Mouse (Mus musculus): Measurements from ENCODE around the gene Hemk1. TPM values are rescaled to one million over a fixed set of nuclear protein-coding genes. Genes with fewer than 3 reads are reported as not detected.

Hemk1 gene
- total RNA-seq, 2 experiments from 2014 or later = 14.3 to 16.6 TPM

DNA sequence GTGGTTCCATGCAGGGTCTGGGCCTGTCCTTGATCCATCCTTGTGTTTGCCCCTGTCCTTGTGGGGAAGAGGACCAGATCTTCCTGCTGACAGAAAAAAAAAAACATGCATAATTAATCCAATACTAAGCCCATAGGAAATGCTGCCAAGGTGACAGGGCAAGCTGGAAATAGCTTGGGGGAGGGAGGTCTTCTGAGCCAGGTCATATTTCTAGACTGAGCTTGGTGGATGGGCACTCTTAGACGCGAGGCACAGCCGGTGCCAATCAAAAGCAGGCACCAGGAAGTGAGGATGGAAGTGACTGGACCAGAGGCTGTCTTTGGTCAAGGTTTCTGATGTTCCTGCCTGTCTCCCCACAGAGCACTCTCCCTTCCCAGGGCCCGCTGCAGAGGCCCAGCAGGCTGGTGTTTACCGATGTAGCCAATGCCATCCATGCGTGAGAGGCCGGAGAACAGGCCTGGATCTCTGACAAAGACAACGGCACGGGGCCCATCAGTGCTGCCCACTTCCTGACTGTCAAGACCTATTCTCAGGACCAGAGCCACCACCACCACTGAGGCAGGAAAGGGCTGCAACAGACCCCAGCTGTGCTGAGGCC is 9.5 kb upstream of the Hemk1 start:
- intact Hi-C loops (cut with DNase I) = no loop called here
- DNase-seq (ENCODE audit: extremely low spot score in 1 of 2, low spot score in 2 of 2) = no peak

DNA sequence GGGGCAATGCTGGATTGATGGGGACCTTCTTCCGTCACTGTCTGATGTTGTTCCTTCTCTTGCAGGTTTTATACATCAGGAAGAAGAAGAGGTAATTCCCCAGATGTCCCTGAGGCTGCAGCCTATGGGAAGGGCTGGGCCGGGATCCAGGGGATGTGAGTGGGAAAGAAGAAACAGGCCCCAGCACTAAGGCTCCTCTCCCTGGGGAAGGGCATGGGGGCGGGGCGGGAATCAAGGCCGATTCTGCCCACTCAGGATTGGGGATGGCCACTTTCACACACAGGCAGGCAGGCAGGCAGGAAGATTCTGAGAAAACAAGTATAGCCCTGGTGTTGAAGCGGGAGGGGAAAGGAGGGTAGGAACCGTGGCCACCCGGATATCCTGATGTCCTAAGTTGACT is 7.9 kb upstream of the Hemk1 start:
- no peak for DNase-seq (ENCODE audit: extremely low spot score in 1 of 2, low spot score in 2 of 2)
- intact Hi-C loops (cut with DNase I) = no loop called here

DNA sequence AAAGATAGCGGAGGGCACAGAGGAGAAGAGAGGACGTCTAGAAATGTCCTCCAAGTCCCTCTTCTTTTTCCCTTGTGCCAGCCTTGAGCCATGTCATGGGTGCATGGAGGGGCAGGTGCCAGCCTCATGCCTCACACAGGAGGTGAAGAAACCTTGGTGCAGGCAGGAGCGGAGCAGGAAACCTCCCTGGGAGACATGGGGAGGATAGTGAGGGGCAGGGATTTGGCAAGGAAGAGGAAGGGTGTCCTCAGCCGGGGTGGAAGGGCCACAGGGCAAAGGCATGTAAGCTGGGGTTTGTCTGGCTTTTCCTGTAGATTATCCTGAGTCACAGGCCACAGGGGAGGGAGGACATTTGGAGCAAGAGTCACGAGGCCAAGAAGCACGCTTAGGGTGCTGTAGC is 5.9 kb upstream of the Hemk1 start:
- intact Hi-C loops (cut with DNase I) = loop anchor here (5.0 kb wide), 1 partner anchor 97 kb away; no protein-coding TSS in a partner anchor
- DNase-seq (ENCODE audit: extremely low spot score in 1 of 2, low spot score in 2 of 2) = no peak

DNA sequence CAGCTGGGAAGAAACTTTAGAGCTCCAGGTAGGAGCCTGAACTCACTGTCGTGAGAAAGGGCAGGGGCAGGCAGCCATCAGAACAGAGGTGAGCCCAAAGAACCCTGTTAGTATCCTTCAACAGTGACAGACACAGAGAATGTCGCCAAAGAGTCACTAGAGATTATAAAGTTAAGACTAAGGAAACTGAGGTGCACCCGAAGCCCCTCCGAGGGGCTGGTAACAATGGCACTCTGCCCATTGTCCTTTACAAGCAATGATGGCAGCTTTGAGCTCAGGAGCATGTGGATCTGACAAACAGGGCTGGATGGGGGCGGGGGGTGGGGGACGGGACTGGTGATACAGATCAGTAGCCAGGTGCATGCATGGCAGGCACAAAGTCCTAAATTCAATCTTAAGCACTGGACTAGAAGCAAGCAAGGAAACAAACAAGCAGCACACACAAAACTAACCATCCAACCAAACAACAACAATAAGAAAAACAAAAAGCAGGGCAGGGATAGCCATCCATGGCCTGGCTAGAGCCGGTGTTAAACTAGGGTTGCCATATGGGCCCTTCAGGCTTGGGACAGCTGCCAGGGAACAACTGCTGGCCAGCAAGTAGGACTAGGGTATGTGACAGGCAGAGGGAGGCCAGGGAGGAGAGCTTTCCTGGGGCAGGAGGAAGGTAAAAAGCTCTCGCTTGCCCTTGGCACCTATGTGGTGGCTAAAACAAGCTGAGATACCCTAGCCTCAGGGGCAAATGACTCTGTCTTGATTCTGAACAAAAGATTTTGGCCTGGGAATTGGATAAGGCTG is 5.2 kb upstream of the Hemk1 start:
- intact Hi-C loops (cut with DNase I) = loop anchor here (5.0 kb wide), 1 partner anchor 96 kb away; no protein-coding TSS in a partner anchor

DNA sequence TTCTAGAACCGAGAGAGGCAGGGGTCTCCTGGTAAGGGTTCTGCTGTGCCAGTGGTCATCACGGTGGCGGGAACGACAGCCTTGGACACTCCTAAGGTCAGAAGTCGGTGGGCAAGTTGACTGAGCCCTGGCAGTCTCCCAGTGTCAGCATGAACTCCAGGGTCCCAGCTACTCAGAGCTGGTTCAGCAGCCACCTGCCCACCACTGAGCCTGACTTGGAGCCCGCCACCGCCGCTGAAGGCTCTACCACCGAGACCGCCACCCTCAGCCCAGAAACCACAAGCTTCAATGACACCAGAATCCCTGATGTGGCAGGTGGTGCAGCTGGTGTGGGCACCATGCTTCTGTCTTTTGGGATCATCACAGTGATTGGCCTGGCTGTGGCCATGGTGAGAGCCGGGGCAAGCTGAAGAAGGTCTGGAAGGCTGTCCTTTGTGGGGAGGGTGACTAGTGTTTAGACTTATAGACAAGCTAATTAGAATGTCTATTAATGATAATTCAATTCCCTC is 4.1 kb upstream of the Hemk1 start:
- intact Hi-C loops (cut with DNase I) = loop anchor here (5.0 kb wide), 1 partner anchor 95 kb away; no protein-coding TSS in a partner anchor

More for the DNA sequence above, 5.2 kb upstream of the Hemk1 start:
- DNase-seq (ENCODE audit: extremely low spot score in 1 of 2, low spot score in 2 of 2) = no peak

DNA sequence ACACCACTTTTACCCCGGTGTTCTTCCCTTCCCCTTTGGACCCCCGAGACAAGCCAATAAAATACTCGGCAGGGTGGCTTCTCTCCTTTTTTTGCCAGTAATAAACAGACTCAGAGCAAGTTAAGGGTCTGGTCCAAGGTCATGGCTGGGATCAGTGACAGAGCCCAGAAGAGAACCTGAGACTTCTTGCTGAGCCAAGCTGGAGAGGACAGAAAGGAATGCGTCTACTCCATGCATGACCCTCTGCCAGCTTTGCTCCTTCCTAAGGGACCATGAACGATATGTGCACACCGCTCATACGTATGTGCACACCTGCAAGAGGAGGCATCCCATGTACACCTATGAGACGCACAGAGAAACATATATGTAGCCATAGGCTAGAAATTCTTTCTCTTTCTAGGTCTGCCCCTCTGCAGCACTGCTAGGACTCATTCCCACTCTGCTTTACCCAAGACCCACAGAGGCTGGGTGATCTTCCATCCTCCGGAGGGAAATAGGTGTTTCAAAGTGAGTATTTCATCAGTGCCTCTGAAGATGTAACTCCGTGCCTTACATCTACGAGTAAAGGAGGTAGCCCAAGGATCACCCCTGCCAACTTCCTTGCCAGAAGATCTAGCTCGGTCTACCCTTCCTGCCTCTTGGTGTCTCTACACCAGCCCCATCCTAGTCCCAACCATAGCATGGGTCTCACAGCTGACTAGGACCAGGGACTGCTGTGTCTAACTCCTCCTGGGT is 2.9 kb upstream of the Hemk1 start:
- intact Hi-C loops (cut with DNase I) = loop anchor here (5.0 kb wide), 1 partner anchor 94 kb away; no protein-coding TSS in a partner anchor
- DNase-seq (ENCODE audit: extremely low spot score in 1 of 2, low spot score in 2 of 2) = no peak

More for the DNA sequence above, 4.1 kb upstream of the Hemk1 start:
- DNase-seq (ENCODE audit: extremely low spot score in 1 of 2, low spot score in 2 of 2) = no peak

DNA sequence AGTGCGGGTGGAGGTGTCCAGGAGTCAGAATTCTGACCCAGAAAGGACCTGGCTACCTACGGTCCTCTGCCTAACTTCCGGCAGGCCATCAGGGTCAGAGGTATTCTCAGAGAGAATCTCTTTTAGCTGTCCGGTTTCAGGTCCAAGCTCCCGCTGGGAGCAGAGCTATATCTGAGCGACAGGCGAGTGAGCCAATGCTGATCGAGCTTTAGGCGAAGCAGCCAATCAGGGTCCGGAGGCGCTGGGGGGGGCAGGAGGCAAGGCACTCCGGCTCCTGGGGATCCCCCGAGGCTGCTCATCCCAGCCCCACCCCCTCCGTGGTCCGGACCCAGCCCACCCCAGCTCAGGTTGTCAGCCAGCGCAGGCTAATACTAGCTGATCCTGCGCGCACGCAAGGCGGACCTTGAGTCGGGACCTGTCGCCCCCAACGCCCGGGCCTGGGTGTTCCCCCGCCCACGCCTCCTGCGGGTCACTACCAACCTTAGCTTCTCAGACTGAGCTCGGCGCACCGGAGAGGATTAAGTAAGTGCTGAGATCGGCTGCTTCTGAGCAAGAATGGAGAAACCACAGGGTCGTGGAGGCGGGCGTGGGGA is 2.2 kb upstream of the Hemk1 start, which contains the start of gene 6430571L13Rik:
Gene 6430571L13Rik, plus strand, starts transcription at position 336 of the 593 bp plus-strand sequence.
- DNase-seq (ENCODE audit: extremely low spot score in 1 of 2, low spot score in 2 of 2) = peak; percentile 89 to 96
- intact Hi-C loops (cut with DNase I) = loop anchor here (5.0 kb wide), 1 partner anchor 93 kb away; no protein-coding TSS in a partner anchor

DNA sequence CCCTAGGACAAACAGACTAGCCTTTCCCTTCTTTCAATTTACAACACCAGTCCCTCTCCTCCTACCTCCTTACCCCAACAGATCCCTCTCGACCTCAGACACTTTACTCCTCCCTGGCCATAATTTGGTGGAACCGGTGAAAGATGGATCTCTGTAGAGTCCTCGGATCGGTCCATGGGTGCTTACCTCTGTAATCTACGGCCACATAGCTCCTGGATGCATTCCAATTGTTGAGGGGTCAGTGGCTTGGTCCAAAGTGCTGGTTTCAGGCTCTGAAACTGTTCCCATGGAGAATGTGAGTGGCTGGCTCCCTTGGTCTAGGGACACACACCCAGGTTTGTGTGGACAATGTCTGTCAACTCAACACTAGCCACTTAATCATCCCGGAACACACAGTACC is 1.8 kb downstream of the Hemk1 start:
- intact Hi-C loops (cut with DNase I) = loop anchor here (2.0 kb wide), 1 partner anchor 42 kb away; no protein-coding TSS in a partner anchor
- no peak for DNase-seq (ENCODE audit: extremely low spot score in 1 of 2, low spot score in 2 of 2)

DNA sequence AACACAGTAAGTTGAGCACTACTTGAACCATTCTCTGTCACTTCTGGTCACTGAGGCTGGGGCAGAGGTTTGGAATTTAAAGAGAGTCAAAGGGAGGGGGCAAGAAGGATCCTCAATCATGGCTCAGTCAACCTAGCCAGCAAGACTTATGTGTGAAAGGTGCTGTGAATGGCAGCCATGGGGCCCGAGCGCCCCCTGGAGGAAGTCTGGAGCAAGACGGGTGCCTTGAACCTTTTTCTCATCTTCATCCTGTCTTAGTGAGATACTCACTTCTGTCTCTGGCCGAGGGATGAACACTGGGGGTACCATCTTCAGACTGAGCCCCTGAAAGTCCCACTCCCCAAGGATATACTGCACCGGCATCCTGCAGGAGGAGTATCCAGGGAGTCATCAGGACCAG is 2.2 kb downstream of the Hemk1 start:
- peak in 1 of 2 experiments; percentile 54 for DNase-seq (ENCODE audit: extremely low spot score in 1 of 2, low spot score in 2 of 2)
- intact Hi-C loops (cut with DNase I) = loop anchor here (2.0 kb wide), 1 partner anchor 41 kb away; no protein-coding TSS in a partner anchor

DNA sequence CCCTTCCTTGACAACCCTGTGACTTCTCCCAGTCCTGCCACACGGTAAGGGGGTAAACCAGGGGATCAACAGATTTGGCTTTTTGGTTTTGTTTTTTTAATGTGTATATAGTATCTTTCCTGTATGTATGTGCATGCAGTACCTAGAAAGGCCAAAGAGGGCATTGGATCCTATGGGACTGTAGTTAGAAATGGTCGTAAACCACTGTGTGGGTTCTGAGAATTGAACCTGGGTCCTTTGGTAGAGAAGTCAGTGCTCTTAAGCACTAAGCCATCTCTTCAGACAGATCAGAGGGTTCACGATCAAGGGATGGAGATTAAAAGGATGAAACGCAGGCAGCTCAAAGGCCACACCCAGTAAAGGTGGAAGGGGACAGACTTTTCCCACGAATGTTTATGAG is 3.1 kb downstream of the Hemk1 start:
- intact Hi-C loops (cut with DNase I) = no loop called here
- no peak for DNase-seq (ENCODE audit: extremely low spot score in 1 of 2, low spot score in 2 of 2)

DNA sequence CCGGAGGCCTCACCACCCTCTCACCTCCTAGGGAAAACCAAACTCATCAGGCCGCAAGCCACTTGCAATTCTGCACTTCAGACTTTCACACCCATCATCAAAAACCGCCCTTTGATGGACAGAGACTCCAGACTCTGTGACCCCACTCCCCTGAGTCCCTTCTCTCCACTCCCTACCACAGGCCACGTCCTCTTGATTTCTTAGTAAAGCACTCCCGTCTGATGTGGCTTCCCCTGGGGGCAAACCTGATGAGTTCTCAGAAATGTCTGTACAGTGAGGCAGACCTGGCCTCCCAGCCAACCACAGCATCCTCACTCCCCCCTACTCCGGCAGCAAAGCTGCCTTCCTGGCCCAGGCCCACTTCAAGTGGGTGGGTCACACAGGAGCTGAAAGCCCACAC is 3.8 kb downstream of the Hemk1 start:
- no peak for DNase-seq (ENCODE audit: extremely low spot score in 1 of 2, low spot score in 2 of 2)
- intact Hi-C loops (cut with DNase I) = no loop called here

DNA sequence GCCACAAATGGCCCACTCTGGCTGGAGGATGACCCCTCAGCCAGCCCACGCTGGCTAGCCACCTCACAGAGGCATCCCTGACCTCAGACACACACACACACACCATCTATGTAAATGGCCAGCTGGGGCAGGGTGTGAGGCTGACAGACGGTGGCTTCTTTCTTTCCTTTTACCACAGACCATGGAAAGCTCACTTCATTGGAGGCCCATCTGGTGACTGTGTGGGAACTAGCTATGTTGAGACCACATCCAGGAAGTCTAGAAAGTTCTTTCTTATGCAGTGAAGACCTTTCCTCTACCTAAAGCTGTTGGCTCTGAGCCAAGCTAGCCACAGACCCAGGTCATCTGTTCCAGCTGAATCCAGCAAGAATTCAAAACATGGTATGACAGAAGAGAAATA is 4.5 kb downstream of the Hemk1 start:
- intact Hi-C loops (cut with DNase I) = no loop called here
- no peak for DNase-seq (ENCODE audit: extremely low spot score in 1 of 2, low spot score in 2 of 2)

DNA sequence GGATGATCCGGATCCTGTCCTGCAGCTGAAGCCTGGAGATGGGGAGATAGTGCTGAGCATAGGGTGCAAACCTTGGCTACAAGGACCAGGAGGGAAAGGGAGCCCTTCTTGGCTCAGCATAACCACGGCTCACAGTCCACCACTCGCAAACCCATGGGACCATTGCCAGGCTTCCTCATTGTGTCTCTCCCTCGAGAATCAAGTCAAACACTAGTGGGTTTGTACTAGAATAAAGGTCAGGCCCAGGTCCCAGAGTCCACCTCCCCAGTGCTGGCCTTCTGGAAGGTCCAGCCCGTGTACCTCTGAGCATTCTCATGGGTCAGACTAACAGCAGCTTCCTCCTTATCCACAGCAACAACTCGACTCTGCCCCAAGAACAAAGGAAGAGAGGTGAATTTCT is 7.4 kb downstream of the Hemk1 start:
- intact Hi-C loops (cut with DNase I) = no loop called here

DNA sequence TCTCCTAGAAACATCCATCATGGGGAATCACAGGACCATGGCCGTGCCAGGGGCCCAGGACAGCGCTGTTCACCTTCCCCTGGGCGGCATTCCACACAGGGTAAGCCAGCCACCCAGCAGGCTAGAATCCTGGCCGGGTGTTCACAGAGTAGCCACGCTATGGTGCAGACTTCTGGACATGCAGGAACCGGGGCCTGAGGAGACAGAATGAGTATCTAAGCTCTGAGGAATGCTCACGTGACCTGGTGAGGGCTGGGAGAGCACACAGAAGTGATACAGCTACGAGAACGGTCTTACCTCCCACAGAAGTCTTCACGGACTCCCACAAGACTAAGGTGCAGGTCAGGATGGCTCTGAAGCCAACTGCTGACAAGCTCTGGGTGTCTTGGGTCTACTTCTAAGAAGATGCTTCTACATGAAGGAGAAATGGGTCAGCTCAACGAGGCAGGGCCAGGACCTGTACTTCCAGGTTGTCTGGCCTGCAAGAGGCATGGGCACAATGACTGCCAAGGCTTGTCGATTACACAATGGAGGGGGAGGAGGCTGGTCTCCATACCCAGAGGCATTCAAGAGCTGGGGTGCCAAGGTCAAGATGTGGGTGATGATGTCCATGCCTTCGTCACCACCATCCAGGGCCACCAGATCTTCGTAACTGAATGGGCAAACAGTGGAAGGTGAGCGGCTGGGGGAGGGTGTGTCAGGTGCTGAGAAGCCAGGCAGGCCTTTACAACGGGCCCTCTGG is 10.1 kb downstream of the Hemk1 start:
- intact Hi-C loops (cut with DNase I) = no loop called here

More for the DNA sequence above, 7.4 kb downstream of the Hemk1 start:
- no peak for DNase-seq (ENCODE audit: extremely low spot score in 1 of 2, low spot score in 2 of 2)

DNA sequence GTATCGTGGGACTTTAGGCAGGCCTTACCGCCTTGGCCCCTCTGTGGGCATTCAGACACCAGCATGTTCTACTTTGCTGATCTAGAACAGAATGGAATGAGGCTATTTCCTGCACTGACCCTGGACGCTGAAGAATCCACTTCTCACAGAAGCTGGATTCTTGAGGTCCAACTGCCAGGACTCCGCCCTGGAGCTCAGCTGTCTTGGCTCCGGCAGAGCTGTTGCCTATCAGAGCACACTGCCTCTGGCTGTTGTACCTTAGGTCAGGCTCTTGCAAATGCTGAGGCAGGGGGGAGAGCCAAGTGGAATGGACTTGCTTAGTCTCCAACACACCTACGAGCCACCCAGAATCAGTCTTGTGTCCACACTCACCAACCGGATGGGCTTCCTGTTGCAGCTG is 12.2 kb downstream of the Hemk1 start:
- DNase-seq (ENCODE audit: extremely low spot score in 1 of 2, low spot score in 2 of 2) = no peak
- intact Hi-C loops (cut with DNase I) = no loop called here

More for the DNA sequence above, 10.1 kb downstream of the Hemk1 start:
- no peak for DNase-seq (ENCODE audit: extremely low spot score in 1 of 2, low spot score in 2 of 2)

DNA sequence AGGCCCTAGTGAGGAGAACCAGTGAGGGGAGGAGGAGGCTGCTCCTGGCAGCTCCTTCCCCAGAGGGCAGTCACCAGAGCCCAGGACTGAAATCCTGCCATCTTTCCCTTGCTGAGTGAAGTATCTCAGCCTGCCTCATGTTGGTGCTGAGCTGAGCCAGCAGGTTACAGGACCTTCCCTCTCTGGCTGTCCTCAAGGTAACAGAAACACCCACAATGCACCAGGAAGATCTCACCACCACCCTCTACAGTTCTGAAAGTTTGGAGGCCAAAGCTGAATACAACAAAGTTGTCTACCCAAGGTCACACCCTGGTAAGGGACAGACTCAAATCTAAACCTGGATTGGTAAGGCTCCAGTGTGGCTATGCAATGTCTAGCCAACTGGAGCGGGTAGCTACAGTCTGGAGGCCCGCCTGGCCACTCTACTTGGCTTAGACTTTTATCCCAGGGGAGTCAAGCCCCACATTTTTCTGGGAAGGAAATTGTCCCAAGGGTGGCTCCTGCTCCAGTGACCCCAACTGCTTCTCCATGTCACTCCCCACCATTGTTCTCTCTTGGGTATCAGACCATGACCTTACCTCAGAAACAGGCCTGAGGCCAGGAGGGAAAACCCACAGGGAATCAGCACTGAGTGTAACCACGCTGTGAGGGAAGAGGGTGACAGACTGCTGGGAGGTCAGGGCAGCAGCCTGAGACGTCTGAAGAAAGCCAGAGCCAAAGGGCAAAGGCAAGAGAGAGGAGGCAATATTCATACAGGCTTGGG is 13.2 kb downstream of the Hemk1 start:
- no peak for DNase-seq (ENCODE audit: extremely low spot score in 1 of 2, low spot score in 2 of 2)
- intact Hi-C loops (cut with DNase I) = no loop called here

DNA sequence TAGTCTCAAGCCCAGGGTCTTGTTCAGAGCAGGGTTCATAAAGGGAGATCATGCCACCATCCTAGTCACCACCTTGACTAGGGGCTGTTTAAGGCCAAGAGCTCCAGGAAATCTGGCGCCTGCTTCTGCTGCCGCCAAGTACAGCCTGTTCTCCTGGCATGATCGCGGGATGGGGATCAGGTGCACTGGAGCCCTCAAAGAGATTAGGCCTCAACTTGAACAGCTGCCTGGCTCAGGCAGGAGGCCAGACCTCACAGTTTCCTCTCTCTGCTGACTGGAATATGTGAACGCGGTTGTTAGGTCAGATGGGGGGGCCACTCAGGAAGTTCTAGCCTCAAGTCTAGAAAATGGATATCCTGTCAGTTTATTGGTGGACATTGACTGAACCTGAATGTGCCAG is 14.6 kb downstream of the Hemk1 start:
- intact Hi-C loops (cut with DNase I) = no loop called here
- no peak for DNase-seq (ENCODE audit: extremely low spot score in 1 of 2, low spot score in 2 of 2)
